Mouse (Mus musculus): ENCODE data around the gene Csmd2. TPM values are rescaled to one million over a fixed set of nuclear protein-coding genes. Genes with fewer than 3 reads are reported as not detected.

Gene Csmd2
- polyA plus RNA-seq, 1 experiment from 2014 or later = 0.05 TPM

DNA sequence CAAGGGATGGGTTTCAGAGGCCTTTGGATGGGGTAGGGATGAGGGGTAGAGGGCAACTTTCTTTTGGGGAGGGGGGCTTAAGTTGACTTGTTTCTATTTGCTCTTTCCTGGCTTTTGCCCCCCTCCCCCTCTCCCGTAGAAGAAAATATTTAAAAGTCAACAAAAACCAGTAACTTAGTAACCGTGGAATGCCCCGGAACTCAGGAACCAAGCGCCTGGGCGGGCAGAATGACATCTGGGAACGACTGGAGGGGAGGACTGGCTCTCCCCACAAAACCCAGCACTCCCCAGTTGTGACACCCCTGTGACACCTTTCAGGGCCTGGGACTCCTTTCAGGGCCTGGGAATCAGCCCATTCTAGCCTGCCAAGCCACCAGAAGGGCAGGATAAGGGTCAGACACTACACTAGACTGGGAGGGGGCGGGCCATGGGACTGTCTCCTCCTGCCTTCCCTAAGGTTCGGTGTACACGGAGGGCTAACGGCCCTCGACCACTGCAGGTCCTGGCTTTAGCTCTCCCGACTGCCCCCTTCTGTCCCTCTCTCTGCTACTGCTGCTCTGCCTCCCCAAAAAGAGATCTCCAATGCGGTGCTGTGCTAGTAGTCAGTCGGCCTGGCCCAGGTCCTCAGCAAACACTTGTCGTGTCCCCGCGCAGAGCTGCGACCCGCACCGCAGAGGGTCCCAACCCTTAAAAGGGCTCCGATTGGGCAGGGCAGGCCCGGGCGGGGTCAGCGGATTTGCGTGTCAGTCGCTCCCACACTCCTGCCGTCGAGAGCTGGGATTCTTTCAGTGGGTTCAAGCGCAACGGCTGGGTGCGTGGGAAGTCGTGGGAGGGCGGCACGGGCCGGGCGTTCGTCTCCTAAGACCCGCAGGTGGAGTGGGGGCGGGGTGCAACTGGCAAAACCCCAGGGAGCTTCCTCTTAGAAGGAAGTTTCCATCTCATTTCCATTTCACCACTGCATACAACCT lies 16.5 kb upstream of the Csmd2 start, which contains the start of gene CK137956:
Gene CK137956, minus strand, starts transcription at position 51 of the 968 bp plus-strand sequence.
- no peaks in the 10 kb centered on the region for H3K4me1 ChIP-seq (ENCODE audit: insufficient read depth, low read depth, low read length)
- H3K4me2 ChIP-seq (replicated peaks; ENCODE audit: low read depth, low read length) = no peak within 1 kb of the TSS
- H3K4me3 ChIP-seq (ENCODE audit: low read depth, low read length) = no peak within 1 kb of the TSS
- DNase-seq (ENCODE audit: low spot score) (no peak), ATAC-seq (no peak)
- no peak within 1 kb of the TSS for H3K27ac ChIP-seq (ENCODE audit: low read length)
- no peak within 1 kb of the TSS for H3K9ac ChIP-seq (replicated peaks; ENCODE audit: low read depth)
- TF ChIP-seq CTCF (IDR thresholded peaks at IDR 0.05) = no peak
- no peaks in the 10 kb centered on the region for H3K36me3 ChIP-seq (ENCODE audit: insufficient read depth, low read length)
- H3K9me3 ChIP-seq (ENCODE audit: low read length) = no peaks in the 10 kb centered on the region
- peaks cover 6% of the 10 kb centered on the region; the same call in 1 of the 2 replicates for H3K27me3 ChIP-seq (replicated peaks; ENCODE audit: insufficient read depth, low read length)
- 2% methylated on average over 39 of the region's 39 CpGs for WGBS

DNA sequence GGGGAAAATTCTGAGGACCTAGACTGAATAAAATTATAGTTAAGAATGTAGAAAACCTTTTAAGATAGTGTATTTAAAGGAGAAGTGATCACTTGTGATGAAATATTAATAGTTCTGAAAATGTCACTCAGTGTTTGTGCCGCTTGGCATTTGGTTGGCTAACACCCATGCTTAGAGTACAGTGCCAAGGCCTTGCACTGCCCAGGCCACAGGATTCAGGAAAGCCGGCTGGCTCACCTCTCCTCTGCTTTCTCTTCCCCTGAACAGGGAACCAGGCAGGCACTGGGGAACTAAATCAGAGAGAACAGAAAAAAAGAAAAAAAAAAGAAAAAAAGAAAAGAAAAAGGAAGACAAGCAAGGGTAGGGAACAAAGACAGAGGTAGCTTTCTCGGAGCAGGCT lies 14.7 kb upstream of the Csmd2 start:
- TF ChIP-seq CTCF (IDR thresholded peaks at IDR 0.05) (no peak), EP300 (IDR thresholded peaks at IDR 0.05) (no peak)
- no peaks in the 10 kb centered on the region for H3K36me3 ChIP-seq (ENCODE audit: insufficient read depth, low read length)
- H3K27me3 ChIP-seq (replicated peaks; ENCODE audit: insufficient read depth, low read length) = peaks cover 6% of the 10 kb centered on the region; the same call in 1 of the 2 replicates
- H3K4me3 ChIP-seq (ENCODE audit: low read depth, low read length) = no peak overlapping the region
- no peak for DNase-seq (ENCODE audit: low spot score)
- no peak for ATAC-seq
- H3K4me1 ChIP-seq (ENCODE audit: insufficient read depth, low read depth, low read length) = no peaks in the 10 kb centered on the region
- WGBS = 73% methylated on average over 3 of the region's 3 CpGs
- H3K9ac ChIP-seq (replicated peaks; ENCODE audit: low read depth) = no peak overlapping the region
- no peak overlapping the region for H3K27ac ChIP-seq (ENCODE audit: low read length)
- no peaks in the 10 kb centered on the region for H3K9me3 ChIP-seq (ENCODE audit: low read length)
- no peak overlapping the region for H3K4me2 ChIP-seq (replicated peaks; ENCODE audit: low read depth, low read length)

DNA sequence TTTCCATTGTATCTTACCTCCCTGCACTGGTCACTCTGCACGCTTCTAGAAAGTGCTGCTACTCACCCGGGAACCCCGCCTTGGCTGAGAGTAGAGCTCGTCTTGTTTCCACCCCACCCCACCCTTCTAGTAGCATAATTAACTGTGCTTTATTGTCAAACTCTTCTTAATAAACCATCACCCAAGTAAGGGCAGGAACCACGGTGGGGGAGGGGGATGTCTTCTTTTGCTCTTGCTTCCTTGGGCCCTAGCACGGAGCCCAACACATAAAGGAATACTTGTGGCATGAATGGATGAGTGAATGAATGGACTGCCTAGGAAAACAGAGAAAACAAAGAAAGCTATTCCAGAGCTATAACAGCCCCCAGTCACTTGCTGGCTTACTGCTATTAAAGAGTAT lies 6.5 kb upstream of the Csmd2 start:
- Histone ChIP-seq H3K27me3 (replicated peaks; ENCODE audit: insufficient read depth, low read length) (peaks cover 6% of the 10 kb centered on the region; the same call in 1 of the 2 replicates), H3K4me3 (ENCODE audit: low read depth, low read length) (no peak overlapping the region), H3K4me2 (replicated peaks; ENCODE audit: low read depth, low read length) (no peak overlapping the region), H3K4me1 (ENCODE audit: insufficient read depth, low read depth, low read length) (no peaks in the 10 kb centered on the region), H3K36me3 (ENCODE audit: insufficient read depth, low read length) (no peaks in the 10 kb centered on the region), H3K27ac (ENCODE audit: low read length) (no peak overlapping the region), H3K9me3 (ENCODE audit: low read length) (no peaks in the 10 kb centered on the region), H3K9ac (replicated peaks; ENCODE audit: low read depth) (no peak overlapping the region)
- ATAC-seq (no peak), DNase-seq (ENCODE audit: low spot score) (no peak)
- no peak for TF ChIP-seq CTCF (IDR thresholded peaks at IDR 0.05)
- TF ChIP-seq EP300 (IDR thresholded peaks at IDR 0.05) = no peak
- WGBS = 82% methylated on average over 6 of the region's 6 CpGs

GRCm38 (mm10) chr4:127984426-127984825 lies 3.2 kb upstream of the Csmd2 start:
- Histone ChIP-seq H3K27ac (ENCODE audit: low read length) (no peak overlapping the region), H3K4me1 (ENCODE audit: insufficient read depth, low read depth, low read length) (no peaks in the 10 kb centered on the region), H3K9me3 (ENCODE audit: low read length) (no peaks in the 10 kb centered on the region), H3K4me3 (ENCODE audit: low read depth, low read length) (no peak overlapping the region), H3K9ac (replicated peaks; ENCODE audit: low read depth) (no peak overlapping the region), H3K36me3 (ENCODE audit: insufficient read depth, low read length) (no peaks in the 10 kb centered on the region), H3K4me2 (replicated peaks; ENCODE audit: low read depth, low read length) (no peak overlapping the region), H3K27me3 (replicated peaks; ENCODE audit: insufficient read depth, low read length) (peaks cover 36% of the 10 kb centered on the region)
- TF ChIP-seq EP300 (IDR thresholded peaks at IDR 0.05) = no peak
- TF ChIP-seq CTCF (IDR thresholded peaks at IDR 0.05) = no peak
- 77% methylated on average over 2 of the region's 2 CpGs for WGBS
- ATAC-seq = no peak
- no peak for DNase-seq (ENCODE audit: low spot score)

DNA sequence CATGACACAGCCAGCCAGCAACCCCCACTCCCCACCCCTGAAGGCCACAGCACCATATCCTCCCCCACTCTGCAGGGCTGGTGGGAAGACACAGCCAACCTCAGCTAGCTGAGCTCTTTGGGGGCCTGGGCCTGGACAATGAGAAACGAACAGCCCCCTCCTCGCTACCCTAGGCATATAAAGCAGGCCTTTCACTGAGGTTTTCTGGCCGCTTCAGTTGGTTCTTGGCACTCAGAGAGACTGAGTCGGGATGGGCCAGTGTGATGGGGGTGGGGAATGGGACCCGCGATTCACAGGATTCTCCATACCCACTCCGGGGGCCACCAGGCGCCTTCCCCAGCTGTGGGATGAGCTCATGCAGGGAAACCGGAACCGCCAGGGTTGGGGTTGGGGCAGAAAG lies 1.8 kb upstream of the Csmd2 start:
- H3K9ac ChIP-seq (replicated peaks; ENCODE audit: low read depth) = no peak overlapping the region
- H3K36me3 ChIP-seq (ENCODE audit: insufficient read depth, low read length) = no peaks in the 10 kb centered on the region
- no peak overlapping the region for H3K4me2 ChIP-seq (replicated peaks; ENCODE audit: low read depth, low read length)
- H3K4me1 ChIP-seq (ENCODE audit: insufficient read depth, low read depth, low read length) = no peaks in the 10 kb centered on the region
- no peak overlapping the region for H3K4me3 ChIP-seq (ENCODE audit: low read depth, low read length)
- no peak overlapping the region for H3K27ac ChIP-seq (ENCODE audit: low read length)
- ATAC-seq = no peak
- peaks cover 44% of the 10 kb centered on the region for H3K27me3 ChIP-seq (replicated peaks; ENCODE audit: insufficient read depth, low read length)
- TF ChIP-seq EP300 (IDR thresholded peaks at IDR 0.05) (no peak), CTCF (IDR thresholded peaks at IDR 0.05) (no peak)
- H3K9me3 ChIP-seq (ENCODE audit: low read length) = no peaks in the 10 kb centered on the region
- 25% methylated on average over 10 of the region's 10 CpGs for WGBS
- DNase-seq (ENCODE audit: low spot score) = no peak

- H3K36me3 ChIP-seq (ENCODE audit: insufficient read depth, low read length) = no peaks in the 10 kb centered on the region
- no peak overlapping the region for H3K27ac ChIP-seq (ENCODE audit: low read length)
- 1% methylated on average over 25 of the region's 25 CpGs for WGBS
- TF ChIP-seq CTCF (IDR thresholded peaks at IDR 0.05) (no peak), EP300 (IDR thresholded peaks at IDR 0.05) (no peak)
- no peaks in the 10 kb centered on the region for H3K4me1 ChIP-seq (ENCODE audit: insufficient read depth, low read depth, low read length)
- peaks cover 44% of the 10 kb centered on the region for H3K27me3 ChIP-seq (replicated peaks; ENCODE audit: insufficient read depth, low read length)
- ATAC-seq = no peak
- H3K9ac ChIP-seq (replicated peaks; ENCODE audit: low read depth) = no peak overlapping the region
- no peak overlapping the region for H3K4me3 ChIP-seq (ENCODE audit: low read depth, low read length)
- no peak for DNase-seq (ENCODE audit: low spot score)
- no peaks in the 10 kb centered on the region for H3K9me3 ChIP-seq (ENCODE audit: low read length)
- no peak overlapping the region for H3K4me2 ChIP-seq (replicated peaks; ENCODE audit: low read depth, low read length)
These were observed 1.1 kb upstream of the Csmd2 start for GRCm38 (mm10) chr4:127986491-127987075.
